Mouse (Mus musculus) bone marrow, adult 2 months (tissue): ENCODE results near the gene Gm17087.

Experiments
- CTCF ChIP-seq: fragments of 200-500 bp; IDR thresholded peaks from 2 replicates; pipeline ENCODE4 v1.5.1; 2011; ENCODE audit warnings: low read length, control low read depth; ENCODE audit not compliant: control insufficient read depth, insufficient read depth
- POLR2A ChIP-seq: fragments of 200-500 bp; IDR thresholded peaks from 2 replicates; pipeline ENCODE4 v1.6.1; 2011; ENCODE audit warnings: low read depth, mild to moderate bottlenecking, control low read depth, low read length, borderline replicate concordance; ENCODE audit not compliant: control insufficient read depth

GRCm38 (mm10) chr17:8546366-8546765 is 20.4 kb downstream of the Gm17087 start:
- TF ChIP-seq POLR2A: no peak
- TF ChIP-seq CTCF: no peak
